Mouse (Mus musculus) ovary, postnatal 14 days (tissue): ENCODE results near the gene Hoxc10.
A peak's percentile ranks its signal among the peaks of the same experiment; 100 is the strongest.

ENCODE experiments used
- DNase-seq: peaks from one replicate; pipeline ENCODE4 v3.0.0; 2022; ENCODE audit warnings: low spot score

Hoxc10 gene

DNA sequence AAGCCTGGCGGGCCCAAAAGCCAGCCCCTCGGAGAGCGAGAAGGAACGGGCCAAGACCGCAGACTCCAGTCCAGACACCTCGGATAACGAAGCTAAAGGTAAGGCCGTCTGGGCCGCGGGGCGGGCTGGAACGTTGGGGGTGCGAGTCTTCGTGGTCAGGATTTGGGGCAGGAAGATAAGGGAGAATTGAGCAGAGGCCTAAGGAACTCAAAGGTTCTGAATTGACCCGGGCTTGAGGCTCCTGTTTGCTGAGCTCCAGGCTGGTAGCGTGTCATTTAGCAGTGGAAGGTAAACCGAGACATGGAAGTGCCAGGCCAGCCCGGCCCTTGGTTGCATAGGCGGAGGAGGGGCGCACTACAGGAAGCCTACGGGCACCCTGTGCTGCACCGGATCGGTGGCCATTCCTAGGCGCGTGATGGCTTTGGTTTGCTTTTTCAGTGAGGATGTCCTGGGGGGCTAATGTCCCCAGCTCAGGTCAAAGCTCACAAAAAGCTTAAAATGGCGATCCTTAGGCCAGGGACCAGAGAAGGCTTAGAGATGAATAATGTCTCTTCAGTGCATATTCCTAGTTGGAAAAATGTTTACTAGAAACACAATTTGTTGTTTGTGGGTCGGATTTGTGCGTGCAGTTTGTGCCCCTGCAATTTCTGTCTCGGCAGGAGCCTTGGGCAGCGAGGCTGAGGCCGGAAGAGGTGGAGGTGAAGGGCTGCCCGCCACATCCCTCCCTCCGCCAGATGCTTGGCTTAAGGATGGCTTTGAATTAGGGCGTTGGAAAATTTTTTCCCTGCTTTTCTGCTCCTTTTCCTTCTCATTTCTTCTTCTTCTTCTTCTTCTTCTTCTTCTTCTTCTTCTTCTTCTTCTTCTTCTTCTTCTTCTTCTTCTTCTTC is 1.2 kb downstream of the Hoxc10 start:
- DNase-seq, result no peak

DNA sequence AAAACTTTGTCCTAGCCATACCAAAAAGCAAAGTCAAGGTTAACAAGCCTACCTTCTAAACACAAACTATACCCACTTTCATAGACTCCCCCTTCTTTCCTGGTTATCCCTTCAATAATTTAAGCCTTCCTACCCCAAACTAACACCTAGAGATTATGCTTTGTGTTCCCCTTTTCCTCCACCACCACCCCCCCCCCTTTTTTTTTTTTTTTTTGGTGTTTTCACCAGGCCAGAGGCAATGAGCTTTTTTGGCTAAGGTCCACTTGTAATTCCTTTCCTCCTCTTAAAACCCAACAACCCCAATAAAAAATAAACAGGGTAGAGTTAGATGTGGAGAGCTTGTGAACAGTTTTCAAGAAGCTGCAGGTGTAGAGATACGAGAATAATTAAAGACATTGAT is 2.7 kb downstream of the Hoxc10 start:
- DNase-seq, result no peak

DNA sequence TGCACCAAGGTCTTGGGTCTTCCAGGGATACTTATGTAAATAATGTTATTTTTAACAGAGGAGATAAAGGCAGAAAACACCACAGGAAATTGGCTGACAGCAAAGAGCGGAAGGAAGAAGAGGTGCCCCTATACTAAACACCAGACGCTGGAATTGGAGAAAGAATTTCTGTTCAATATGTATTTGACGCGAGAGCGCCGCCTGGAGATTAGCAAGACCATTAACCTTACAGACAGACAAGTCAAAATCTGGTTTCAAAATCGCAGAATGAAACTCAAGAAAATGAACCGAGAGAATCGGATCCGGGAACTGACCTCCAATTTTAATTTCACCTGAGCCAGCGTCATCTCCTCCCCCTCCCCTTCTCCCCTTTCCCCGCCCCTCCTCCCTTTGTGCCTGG is 4.1 kb downstream of the Hoxc10 start:
- no peak for DNase-seq

DNA sequence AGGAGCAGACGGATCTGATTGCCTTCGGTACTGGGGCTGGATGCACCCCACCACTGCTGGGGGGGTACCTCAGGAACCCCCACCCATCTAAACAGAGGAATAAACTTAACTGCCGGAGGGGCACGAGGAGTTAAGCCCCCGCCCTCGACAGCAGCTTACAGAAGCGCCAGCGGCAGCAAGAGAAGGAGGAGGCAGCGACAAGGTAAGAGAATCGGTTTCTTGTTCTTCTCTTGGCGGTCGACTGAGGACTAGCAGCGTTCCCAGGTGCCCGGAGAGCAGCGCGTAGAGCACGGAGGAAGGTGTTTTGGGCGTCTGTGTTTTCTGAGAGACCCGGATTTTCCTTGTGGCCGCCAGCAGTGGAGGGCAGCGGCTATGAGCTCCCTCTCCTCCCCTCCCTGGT is 5.7 kb downstream of the Hoxc10 start:
- DNase-seq, result no peak

DNA sequence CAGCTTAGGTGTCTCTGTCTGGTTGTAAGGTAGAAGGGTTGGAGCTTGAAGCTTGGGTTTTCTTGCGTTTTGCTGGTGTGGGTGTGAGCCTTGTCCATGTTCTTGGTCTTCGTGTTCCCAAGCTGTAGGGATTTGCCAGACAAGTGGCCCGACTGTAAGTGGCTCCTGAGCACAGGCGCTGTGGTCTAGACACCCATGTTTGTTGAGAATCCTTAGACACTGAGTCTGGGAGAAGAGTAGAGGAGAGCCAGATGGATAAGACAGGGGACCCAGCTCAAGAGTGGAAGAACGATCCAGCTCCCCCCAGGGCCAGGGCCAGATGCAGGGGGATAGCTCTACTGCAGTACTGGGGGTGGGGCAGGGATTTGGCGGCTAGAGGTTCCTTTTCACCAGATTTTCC is 6.2 kb downstream of the Hoxc10 start:
- DNase-seq, result no peak

DNA sequence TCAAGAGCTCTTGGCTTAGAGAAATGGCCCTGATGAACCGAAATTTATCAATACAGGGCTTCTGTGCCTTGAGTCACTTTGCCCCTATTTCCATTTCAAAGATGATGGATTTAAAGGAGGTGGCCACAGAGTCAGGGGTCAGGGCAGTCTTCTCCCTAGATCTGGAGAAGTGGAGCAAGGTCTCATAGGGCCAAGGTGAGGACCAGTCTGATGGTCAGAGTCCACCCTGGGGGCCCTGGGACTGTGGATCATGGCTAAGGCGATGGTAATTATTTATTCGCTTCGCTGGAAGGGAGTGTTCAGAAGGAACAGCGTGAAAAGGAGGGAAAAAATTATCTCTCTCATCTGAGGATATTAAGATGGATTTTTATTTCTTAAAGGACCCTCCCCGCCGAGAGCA is 8.4 kb downstream of the Hoxc10 start:
- DNase-seq, result no peak

DNA sequence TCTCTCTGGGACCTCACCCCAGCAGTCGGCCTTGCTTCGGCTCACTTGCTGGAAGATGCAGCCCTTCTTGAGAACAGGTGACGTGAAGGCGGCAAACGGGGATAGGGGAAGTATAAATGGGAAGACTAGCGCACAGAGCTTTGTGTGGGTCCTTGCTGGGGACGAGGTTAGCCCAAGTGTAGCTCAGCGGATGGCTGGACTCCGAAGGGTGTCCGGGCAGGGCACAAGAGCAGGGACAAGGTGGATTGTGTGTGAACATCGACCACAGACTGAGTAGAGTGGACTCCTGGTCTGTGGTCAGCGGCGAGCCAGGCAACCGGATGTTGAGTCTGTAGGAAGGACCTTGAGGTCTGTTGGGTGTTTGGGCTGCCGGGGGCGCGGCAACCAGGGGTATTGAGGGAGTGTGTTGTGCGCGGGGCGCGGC is 9.1 kb downstream of the Hoxc10 start:
- DNase-seq, result no peak

DNA sequence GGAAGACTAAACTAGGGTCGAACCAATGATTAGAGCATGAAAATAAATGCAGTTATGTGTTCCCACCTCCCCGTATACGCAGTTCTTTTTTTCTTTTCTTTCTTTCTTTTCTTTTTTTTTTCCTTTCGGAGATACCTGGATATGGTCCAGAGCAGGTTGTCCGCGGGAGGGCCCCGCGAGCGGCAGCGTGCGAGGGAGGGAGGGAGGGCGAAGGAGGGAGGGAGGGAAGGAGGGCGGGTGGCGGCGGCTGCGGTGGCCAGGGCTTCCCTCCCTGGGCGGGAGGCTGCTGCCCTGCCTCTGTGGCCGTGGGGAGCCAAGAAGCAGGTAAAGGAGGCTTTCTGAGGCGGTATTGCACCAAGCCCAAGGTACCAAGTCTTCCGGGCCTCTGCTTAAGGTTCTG is 9.6 kb downstream of the Hoxc10 start, which contains the start of gene Hoxc9:
TSS of gene Hoxc9 (plus strand) at position 269 of the 400 bp plus-strand sequence.
- DNase-seq, result no peak

DNA sequence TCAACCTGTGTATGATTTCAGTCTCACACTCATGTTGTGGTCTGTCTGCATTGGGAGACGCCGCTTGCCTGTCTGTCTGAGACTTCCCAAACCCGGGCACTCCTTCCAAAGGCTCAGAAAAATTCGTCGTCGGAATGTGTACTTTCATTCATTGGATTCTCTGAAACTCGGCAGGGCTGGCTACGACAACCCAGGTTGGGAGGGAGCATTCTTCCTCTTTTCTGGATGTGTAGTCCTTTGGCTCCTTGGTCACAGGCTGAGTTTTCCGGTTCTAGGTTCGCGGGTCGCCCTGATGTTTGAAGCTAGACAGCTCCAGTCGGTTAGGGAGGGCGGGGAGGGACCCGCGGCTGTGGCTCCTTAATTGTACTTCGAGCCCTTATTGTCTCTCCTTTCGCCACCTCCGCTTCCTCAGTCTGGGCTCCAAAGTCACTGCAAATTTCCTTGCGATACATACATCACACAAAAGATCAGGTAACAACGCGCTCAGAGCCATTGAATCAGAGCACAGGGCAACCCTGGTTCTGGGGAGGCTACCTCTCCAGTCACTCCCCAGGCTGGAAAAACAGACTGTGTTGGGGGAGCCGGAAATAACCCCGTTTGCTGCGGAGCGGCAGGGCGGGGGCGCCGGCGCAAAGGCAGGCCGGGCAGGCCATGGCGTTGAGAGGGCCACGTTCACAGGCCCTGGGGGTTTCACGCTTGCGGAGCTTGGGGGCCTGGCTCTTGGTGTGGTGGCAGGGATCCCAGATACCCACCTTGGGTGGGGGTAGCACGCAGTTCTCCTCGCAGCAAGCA is 10.2 kb downstream of the Hoxc10 start:
- no peak for DNase-seq

DNA sequence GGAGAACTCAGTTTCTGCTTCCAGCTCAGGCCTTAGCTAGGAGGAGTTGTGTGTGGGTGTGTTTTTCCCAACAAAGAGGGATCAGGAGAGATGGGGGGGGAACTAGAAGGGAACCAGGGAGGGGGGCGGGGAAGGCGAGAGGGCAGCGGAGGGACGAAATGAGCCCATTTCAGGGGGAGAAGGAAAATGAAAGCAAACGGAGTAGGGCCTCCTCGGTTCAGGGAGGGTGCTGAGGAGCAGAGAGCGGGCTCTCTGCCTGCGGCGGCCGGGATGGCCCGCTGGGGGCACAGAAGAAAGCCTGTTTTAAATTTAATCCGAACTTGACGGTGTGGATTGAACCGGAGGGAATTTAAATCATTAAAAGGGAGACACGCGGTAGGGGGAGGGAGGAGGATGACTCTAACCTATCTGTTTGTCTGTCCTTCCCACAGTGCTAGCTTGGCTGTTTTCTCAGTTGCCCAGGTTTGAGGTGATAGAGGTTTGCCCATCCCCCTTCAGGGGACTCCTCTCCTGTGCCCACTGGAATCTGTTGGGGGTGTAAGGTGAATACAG is 10.9 kb downstream of the Hoxc10 start:
- DNase-seq, result no peak

DNA sequence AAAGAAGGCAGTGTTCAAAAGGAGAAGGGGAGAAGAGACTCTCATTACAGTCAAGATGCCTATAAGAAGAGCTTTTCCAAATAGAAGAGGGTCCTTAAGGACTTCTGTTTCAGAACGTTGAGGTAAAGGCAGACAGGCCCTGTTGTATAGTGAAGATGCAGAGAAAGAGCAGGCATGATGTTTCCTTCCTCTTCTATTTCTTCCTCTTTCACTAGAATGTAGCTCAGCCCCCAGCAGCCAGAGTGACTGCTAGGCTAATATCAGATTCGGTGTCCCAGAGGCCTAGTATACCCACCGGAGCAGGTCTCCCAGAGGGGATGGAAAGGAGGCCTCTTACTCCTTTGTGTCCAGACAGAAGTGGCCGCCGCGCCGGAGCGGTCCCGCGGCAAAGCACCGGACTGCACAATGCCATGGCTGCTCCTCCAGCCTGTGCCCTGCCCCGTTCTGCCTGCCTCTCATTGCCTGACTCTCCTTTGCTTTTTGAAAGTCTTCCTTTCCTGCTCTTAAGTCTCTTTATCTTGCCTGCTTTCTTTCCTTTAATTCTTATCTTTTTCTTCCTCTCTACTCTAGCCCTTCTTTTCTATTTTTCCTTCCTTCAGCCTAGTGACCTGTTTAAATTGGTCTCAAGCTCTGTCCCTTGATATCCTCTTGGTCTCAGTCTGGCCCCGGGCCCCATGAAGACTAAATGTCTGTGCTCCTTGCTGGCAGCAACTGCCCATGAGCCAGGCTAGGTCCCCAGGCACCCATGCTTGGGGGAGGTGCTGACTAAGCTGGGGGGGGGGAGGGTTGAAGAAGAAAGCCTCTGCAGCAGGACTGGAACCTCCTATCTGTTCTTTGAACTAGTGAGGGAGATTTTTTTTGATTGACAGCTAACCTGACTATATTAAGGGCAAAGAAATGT is 12.3 kb downstream of the Hoxc10 start:
- no peak for DNase-seq

DNA sequence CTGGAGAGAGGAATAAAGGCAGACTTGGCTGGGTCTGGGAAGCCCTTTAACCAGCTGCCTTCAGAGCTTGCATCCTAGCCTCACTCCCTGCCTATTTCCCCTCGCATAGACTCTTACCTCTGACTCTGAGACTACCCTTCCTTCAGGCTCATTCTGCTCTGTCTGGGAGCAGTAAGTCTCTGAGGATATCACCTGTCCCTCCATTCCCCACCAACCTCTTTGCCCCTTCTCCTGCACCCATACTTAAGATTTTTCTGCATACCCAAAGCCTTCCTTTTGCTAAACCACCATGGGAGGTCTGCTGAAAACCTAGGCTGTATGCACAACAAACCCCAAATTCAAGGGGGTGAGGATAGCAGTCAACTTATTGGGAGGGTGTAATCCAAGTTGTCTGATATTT is 13.3 kb downstream of the Hoxc10 start:
- DNase-seq, result no peak

DNA sequence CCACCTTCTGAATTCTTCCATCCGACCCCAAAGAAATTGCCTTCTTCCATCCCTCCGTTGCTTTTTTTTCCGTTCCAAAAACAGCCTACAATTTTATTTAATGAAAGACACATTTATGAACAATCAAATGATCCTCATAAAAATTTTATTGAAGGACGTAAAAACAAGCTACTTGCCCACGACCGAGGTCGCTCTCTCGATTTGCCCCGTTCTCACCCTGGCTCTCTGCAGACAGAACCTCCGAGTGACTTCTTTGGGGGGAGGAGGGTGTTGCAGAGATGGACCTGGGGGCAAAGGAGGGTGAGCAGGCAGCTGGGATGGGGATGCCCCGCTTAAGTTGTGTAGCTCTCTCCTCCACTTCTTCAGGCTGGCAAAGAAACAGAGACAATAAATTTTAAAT is 13.8 kb downstream of the Hoxc10 start:
- DNase-seq, result no peak

DNA sequence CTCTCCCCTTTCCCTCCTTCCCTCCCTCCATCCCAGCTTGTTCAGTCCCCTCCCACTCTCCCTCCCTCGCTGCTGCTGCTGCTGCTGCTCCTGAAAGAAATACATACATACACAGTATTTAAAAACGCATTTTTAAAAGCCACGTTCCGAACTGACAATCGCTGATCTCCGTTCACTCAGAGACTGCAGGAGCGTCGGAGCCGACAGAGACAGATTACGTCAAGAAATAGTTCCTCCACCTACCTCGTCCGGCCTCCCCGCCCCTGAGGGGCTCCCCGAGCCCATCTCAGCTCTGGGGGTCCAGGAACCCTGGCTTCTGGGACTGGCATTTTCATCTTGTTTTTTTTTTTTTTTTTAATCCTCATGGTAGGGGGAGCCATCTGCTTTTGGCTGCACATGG is 14.3 kb downstream of the Hoxc10 start:
- DNase-seq, result no peak

DNA sequence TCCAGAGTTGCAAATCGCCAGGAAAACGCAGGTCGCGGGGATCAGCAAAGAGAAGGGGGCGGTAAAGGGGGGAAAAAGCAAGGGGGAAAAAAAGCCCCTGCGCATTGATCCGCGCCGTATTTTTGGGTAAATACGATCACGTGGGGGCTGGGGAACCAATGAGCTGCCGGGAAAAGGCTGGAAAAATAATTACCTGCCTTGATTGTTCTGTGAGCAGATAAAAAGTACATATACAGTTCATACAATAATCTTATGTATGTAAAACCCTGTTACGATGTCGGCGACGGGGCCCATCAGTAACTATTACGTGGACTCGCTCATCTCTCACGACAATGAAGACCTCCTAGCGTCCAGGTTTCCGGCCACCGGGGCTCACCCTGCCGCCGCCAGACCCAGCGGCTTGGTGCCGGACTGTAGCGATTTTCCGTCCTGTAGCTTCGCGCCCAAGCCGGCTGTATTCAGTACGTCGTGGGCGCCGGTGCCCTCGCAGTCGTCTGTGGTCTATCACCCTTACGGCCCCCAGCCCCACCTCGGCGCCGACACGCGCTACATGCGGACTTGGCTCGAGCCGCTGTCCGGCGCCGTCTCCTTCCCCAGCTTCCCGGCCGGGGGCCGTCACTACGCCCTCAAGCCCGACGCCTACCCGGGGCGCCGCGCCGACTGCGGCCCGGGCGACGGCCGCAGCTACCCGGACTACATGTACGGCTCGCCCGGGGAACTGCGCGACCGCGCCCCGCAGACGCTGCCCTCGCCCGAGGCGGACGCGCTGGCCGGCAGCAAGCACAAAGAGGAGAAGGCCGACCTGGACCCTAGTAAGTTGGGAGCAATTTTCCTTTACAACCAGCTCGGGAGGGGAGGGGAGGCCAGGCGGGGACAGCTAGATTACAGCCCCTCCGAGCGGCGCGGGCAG is 15.0 kb downstream of the Hoxc10 start:
- no peak for DNase-seq

DNA sequence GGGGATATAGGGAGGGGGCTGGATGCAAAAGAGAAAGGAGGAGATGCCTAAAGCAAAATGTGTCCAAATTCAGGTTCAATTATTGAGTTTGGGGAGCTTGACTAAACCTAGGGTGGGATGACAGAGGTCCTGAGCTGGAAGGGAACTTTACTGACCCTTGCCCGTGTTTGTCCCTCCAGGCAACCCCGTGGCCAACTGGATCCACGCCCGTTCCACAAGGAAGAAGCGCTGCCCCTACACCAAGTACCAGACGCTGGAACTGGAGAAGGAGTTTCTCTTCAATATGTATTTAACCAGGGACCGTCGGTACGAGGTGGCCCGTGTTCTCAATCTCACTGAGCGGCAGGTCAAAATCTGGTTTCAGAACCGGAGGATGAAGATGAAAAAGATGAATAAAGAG is 17.1 kb downstream of the Hoxc10 start:
- no peak for DNase-seq

DNA sequence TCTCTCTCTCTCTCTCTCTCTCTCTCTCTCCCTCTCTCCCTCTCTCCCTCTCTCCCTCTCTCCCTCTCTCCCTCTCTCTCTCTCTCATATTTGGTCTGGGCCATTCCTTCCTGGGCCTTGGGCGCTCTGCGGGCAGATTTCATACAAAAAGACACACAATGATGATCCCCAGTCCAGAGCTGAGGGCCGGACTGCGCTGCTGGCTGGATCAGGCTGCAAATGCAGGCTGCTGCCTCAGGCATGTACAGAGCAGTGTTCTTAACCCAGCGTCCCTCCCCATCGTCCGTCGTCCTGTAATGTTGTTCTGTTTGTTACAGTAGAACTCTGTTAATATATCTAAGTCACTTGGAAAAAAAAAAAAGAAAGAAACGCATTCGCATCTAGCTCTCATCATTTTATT is 17.9 kb downstream of the Hoxc10 start:
- DNase-seq, result no peak

DNA sequence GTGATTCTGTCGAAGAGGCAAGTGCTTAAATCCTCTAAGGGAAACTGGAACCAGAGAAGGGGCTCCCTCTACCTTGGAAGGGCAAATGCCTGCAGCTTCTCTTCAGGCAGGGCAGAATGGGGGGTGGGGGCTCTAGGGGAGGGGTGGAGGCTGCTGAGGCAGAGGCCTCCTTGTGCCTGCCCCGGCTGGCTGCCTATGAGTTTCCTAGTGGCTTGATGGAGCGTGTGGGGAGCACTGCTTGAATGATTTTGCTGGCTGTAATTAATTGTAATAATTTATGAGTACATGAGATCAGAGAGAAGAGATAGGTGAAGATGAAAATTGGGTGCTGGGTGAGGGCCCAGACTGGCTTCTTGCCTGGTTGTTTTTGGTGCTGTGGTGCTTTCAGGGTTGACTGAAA is 18.3 kb downstream of the Hoxc10 start:
- no peak for DNase-seq

DNA sequence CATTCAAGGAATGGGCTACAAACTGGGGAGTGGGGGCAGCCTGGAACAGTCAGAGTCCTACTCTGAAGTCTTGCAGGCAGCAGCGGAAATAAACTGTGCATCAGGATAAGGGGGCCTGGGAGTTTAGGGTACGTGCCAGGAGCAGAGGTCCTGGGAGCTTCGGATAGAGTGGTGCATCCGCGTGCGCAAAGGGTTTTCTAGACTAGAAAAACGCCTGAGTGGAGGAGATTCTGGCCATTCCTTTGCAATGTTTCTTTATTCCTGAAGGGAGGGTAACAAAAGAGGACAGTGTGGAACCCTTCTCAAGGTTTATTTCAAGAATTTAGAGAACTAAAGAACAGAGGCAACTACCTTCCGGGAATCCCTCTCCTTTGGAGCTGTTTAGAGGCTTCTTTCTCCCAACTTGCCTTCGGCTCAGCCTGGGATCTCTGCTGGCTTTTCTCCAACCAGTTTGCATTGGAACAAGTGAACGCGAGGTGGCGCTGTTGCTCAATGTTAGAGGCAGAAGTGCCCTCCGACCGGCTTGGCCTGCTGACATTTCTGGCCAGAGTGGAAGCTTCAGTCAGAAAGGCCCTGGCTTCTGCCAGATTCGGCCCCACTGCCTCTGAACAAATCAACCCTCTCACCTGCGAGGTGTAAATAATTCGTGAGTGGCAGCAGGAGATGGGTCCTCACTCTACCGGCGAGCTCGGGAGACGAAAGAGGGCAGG is 20.7 kb downstream of the Hoxc10 start:
- DNase-seq, result peak; percentile 99

DNA sequence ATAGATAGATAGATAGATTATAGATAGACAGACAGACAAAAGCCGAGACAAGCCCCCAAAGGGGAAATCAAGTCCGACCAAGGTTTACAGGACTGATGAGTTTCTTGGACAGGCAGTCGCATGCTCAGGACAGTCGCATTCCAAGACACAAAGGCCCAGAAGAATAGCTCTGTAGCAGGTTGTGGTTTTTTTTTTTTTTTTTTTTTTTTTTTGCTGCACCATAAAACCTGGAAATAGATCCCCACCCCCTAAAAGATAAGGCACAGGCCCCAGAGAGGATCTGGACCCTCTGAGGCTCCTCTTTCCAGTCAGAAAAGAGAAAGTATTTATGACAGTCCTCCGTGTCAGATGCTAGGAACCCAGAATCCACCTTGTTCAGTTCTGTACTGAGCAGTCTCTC is 21.5 kb downstream of the Hoxc10 start:
- DNase-seq, result no peak
